Mouse (Mus musculus) heart, postnatal 4 days (tissue): ENCODE data around the gene Ptges3l. TPM values are rescaled to one million over a fixed set of nuclear protein-coding genes. Genes with fewer than 3 reads are reported as not detected.
"Not testable (repeated sequence)": the region's sequence is repeated elsewhere in the genome, so short reads cannot be mapped to it uniquely, and the experiment has no call there.

ENCODE experiments used
- DNase-seq: peaks from one replicate; pipeline ENCODE4 v3.0.0; 2021
- total RNA-seq, 2 experiments: library from RNA; stranded (reverse); gene quantifications; 2 replicates each; pipeline ENCODE4 v1.2.3; 2021

The Ptges3l gene
- total RNA-seq, 2 experiments from 2014 or later = 50.6 to 52.8 TPM

DNA sequence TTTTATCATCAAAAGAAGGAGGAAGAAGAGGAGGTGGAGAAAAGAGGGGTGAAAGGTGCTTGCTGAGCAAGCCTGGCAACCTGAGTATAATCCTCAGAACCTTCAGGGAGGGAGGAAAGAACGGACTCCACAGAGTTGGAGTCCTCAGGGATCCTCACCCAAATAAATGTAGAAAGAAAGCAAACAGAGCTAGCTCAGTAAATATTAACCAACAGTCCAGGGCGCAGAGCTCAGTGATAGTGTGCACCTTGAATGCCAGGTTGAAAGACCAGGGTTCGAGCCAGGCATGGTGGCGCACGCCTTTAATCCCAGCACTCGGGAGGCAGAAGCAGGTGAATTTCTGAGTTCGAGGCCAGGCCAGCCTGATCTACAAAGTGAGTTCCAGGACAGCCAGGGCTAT is 30.5 kb upstream of the Ptges3l start:
- DNase-seq = no peak

DNA sequence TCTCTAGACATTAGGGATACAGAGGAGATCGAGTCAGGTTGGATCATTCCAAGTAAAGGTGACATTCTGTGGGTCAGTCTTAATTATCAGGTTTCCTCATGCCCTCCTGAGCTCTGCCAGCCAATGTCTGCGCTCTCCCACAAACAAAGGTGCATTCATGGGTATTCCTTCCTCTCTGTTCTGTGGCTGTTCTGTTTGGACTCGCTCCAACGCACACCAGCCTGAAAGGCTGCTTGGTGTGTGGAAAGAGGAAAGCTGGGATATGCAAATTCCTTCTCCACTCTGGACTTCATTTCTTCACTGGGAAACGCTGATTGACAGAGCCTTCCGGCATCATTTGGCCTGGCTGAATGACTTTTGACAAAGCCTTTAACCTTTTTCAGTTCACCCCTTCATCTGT is 29.6 kb upstream of the Ptges3l start:
- no peak for DNase-seq

DNA sequence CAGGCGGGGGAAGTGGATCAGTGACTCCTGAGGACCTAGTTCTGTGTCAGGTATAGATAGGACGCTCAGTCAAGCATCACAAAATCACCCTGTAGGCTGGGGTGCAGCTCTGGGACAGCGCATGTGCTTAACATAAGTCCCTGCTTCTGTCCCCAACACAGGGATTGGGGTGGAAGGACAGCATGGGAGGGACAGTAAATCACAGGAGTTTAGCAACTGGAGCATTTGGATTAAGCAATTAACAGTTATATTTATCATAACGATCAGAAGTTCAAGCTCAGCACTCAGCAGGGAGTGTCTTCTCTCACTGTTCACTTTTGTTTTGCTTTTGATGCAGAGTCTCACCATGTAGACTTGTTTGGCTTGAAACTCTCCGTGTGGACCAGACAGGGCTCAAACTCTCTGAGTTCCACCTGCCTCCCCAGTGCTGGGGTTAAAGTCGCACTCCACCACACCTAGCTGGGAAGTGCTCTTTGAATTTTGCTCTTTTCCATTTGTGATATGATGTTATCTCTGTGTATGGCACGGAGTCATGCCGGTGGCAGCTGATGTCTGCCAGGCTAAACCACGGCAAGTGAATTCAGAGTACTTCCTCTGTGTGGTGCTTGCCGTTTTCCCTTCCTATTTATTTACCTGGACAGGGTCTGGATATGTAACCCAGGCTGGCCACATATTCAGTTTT is 27.1 kb upstream of the Ptges3l start:
- no peak for DNase-seq

DNA sequence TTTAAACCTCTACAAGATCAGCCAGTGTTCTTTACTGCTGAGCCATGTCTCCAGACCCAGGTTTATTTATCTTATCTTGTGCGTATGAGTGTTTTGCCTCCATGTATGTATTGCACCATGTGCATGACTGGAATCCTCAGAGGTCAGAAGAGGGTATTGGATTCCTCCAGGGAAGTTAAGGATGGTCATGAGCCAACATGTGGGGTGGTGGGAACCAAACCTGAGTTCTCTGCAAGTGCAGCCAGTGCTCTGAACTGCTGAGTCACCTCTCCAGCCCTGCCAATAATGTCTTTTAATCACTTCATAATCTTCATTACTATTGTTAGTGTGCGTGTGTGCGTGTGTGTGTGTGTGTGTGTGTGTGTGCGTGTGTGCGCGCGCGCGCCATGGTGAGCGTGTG is 26.4 kb upstream of the Ptges3l start:
- DNase-seq = no peak

DNA sequence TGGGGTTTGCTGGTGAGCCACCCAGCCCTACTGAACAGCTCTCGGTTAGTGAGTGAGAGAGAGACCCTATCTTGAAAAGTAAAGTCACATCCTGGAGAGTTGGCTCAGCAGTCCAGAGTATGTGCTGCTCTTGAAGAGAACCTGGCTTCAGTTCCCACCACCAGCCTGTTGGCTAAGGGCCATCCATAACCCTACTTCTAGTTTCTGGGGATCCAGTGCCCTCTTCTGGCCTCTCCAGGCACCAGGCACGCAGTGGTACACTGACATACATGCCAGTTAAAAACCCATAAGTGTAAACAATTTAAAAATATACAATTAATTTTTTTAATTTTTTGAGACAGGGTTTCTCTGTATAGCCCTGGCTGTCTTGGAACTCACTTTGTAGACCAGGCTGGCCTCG is 25.3 kb upstream of the Ptges3l start:
- no peak for DNase-seq

DNA sequence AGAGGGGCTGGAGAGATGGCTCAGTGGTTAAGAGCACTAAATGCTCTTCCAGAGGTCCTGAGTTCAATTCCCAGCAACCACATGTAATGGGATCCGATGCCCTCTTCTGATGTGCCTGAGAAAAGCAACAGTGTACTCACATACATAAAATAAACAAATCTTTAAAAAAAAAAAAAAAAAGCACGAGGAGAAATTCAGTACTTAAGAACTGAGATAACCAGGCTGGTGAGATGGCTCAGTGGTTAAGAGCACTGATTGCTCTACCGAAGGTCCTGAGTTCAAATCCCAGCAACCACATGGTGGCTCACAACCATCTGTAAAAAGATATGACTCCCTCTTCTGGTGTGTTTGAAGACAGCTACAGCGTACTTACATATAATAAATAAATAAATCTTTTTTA is 24.5 kb upstream of the Ptges3l start:
- not testable (repeated sequence) for DNase-seq

DNA sequence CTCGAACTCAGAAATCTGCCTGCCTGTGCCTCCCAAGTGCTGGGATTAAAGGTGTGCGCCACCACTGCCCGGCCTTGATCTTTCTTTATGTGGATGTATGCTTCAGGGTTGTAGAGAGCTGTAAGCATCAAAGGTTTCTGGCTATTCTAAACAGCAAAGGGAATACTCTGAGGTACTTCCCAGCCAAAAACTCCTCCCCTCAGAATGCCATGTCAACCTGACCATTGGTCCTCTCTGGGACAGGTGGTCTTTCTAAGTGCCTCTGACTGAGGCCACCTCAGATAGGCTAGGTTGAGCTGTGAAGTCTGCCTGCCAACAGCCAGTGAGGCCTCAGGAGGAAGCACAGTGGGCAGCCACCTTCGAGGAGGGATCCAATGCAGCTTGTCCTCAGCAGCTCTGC is 23.8 kb upstream of the Ptges3l start:
- DNase-seq = no peak

DNA sequence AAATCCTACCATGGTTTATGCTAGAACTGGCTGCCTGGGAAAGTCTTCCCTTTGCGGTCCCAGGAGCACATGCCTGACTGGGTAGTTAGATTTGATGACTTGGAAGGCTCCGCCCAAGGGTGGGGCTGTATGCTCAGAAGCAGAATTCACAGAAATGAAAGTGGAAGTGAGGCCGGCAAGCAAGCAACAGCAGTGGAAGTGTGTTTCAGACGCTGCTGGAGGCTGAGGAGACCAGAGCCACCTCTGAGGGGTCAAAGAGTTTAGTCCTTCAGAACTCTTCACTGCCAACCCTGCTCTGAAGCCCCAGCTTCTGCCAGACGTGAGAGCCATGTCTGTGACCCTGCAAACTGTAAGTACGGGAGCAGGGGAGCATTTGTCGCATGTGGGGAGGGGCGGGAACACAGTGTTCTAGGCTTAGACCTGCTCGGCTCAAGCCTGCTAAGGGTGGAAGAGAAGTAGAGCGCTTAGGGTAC is 23.2 kb upstream of the Ptges3l start, which contains the start of gene Ifi35:
Gene Ifi35 (plus strand): TSS at position 134 of the 473 bp plus-strand sequence.
- peak; percentile 73 for DNase-seq

DNA sequence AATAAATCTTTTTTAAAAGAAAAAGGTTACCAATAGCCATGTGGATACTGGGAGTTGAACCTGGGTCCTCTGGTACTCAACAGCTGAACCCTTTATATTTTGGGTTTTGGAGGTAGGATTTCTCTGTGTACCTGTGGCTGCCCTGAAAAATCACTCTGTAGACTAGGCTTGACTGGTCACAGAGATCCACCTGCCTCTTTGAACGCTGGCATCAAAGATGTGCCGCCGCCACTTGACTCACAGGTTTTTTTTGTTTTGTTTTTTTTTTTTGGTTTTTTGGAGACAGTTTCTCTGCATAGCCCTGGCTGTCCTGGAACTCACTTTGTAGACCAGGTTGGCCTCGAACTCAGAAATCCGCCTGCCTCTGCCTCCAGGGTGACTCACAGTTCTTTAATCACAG is 22.7 kb upstream of the Ptges3l start:
- DNase-seq = no peak

DNA sequence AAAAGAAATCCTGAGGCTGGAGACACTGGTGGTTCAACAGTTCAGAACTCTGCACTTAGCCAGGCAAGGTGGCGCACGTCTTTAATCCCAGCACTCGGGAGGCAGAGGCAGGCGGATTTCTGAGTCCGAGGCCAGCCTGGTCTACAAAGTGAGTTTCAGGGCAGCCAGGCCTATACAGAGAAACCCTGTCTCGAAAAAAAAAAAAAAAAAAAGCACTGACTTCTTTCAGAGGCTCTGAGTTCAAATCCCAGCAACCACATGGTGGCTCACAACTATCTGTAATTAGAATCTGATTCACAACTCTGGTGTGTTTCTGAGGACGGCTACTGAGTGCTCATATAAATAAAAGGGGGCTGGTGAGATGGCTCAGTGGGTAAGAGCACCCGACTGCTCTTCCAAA is 21.7 kb upstream of the Ptges3l start:
- DNase-seq = not testable (repeated sequence)

DNA sequence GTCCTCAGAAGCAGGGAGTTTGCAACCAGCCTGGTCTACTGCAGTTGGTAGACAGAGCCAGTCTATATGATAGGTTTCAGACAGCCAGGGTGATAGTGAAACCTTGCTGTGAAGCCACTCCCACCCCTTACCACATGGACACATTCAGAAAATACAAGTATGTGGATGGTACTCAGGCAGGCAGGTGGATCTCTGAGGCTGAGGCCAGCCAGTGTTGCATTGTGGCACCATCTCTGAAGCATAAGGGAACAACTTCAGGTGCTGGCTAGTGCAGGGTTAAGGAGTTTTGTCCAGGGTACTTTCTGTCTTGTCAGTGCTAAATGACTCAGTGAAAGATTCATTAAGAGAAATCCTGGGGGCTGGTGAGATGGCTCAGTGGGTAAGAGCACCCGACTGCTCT is 21.2 kb upstream of the Ptges3l start:
- no peak for DNase-seq

DNA sequence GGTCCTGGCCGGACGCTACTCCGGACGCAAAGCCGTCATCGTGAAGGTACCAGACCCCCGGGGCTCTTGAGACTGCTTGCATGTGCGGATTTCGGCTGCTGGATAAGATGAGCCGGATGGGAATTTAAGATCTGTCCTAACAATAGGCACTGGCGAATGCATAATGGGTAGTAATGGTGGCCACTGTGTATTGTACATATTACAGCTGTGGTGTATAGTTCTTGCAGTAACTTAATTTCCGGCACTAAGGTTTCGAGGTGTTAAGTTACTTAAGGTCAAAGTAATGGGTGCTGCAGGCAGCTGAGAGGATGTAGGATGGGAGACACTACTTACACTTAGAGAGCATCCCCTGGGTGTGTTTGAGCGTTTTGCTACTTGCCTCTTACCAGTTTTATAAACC is 17.6 kb upstream of the Ptges3l start:
- DNase-seq = no peak

DNA sequence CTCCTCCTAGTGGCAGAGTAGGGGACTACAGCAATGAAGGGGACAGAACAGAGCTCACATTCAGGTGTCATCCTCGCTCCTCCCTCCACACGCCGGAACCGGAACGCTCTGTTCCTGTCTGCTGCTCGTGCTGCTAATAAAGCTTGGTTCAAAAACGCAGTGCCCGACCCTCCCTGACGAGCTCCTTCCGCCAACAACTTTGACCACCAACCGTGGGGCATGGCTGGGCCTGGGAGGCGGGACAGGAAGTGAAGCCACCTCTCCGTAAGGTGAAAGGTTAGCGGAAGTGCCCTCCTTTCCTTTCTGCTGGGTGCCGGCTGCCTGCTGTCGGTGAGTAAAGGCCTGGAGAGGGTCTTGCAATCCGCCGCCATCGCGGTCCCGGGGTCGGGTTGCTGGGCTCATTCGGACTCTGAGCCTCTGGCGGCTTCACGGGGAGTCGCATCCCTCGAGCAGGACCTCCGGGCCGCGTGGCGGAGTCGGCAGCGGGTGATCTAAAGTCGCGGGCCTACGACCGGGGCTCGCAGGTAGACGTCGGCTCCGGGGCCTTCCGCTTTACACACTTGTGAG is 17.1 kb upstream of the Ptges3l start, which contains the start of gene Rpl27:
Gene Rpl27 (plus strand): TSS at position 172 of the 567 bp plus-strand sequence.
- peak; percentile 96 for DNase-seq

DNA sequence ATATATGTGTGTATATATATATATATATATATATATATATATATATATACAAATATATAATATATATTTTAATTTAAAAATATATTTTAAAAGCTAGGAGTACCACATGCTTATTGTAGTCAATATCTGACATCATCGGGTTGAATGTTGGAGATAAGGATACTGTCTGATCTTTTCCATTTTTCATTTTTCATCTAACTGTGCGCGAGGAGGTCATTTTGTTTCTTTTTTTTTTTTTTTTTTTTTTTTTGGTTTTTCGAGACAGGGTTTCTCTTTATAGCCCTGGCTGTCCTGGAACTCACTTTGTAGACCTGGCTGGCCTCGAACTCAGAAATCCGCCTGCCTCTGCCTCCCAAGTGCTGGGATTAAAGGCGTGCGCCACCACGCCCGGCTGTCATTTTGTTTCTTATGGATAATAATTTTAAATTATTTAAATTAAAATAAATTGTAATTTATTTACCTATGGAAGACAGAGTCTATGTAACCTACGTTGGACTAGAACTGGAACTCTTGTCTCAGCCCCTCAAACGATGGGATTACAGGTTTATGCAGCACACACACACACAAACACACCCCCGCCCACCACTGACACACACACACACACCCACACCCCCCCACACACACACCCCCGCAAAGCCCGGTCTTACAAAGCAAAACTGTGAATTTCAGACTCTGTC is 16.5 kb upstream of the Ptges3l start:
- not testable (repeated sequence) for DNase-seq

DNA sequence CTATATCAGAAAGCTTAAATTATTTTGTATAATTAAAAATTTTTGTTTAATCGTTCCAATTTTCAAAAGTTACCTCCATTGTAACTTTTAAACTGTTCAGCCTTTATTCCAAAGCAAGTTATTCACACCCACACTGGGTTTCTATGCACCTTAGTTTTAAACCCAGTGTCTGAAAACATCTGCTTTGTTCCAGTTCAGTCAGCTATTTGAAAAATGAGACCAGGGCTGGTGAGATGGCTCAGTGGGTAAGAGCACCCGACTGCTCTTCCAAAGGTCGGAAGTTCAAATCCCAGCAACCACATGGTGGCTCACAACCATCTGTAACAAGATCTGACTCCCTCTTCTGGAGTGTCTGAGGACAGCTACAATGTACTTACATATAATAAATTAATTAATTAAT is 12.9 kb upstream of the Ptges3l start:
- not testable (repeated sequence) for DNase-seq

DNA sequence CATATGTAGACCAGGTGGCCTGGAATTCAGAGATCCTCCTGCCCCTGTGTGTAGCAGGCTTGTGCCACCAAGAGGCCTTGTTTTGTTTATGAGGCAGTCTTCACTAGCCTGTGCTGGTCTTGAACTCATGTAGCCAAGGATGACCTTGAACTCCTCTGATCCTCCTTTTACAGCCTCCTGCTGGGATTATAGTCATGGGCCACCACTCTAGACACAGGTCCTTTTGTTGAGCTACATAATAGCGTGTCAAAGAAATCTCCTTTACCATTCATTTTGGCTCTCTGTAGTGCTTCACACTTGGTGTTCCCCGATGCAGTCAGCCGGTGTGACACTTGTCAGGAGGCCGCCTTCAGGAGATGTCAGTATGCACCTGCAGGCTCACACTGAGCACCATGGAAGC is 11.8 kb upstream of the Ptges3l start:
- DNase-seq = no peak

DNA sequence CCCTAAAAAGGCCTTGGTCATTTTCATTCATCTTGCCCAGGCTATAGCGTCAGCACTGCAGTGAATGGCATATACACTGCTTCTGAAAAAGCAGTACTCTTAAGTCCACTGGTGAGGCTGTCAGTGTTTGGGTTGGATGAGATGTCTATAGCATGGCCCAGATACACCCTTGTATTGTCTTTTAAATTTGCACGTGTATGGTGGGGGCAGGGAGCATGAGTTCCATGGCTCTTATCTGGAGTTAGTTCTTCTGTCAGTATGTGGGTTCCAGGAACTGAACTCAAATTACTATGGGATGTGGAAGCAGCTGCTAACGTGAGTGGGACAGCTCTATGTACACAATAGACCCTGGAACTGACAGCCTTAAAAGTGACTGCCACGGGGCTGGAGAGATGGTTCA is 10.7 kb upstream of the Ptges3l start:
- DNase-seq = no peak

DNA sequence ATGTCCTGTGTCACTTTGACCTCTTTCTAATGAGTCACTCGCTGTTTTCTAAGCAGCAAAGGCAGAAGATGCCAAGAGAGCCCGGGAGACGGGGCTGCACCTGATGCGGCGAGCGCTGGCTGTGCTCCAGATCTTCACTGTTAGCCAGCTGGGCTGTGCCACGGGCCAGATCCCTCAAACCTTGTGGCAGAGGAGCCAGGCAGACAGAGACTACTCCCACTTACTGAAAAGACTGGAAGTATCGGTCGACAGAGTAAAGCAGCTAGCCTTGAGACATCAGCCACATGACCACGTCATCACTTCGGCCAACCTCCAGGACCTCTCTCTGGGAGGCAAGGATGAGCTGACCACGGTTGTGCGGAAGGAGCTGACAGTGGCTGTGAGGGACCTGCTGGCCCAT is 8.3 kb upstream of the Ptges3l start:
- DNase-seq = no peak

DNA sequence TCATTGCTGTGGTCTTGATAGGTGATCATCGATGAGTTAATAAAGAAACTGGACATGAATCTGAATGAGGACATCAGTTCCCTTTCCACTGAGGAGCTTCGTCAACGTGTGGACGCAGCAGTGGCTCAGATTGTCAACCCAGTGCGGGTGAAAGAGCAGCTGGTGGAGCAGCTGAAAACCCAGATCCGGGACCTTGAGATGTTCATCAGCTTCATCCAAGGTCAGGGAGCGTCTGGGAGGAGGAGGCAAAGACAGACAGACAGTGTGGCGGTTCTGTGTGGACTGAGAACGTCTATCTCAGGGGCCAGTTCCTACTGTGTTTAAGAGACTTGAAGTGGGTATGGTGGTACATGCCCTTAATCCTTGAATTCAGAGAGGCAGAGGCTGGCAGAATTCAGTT is 6.2 kb upstream of the Ptges3l start:
- DNase-seq = no peak

DNA sequence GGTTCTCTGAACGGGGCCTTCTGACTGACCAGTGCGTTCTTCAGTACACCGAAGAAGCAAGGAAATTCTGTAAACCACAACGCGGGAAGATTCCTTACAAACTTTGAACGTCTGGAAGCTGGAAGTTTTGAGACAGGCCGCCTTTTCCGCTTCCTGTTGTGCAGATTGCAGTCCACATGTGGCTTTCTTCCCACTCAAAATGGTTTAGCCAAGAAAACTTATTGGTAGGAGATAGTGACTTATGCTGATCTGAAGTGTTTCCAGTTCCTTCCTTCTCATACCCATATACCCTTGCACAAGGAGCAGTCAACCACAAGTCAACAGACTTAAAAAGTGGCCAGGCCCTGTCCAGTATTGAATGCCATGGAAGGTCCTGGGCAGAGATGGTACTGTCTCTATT is 1.0 kb upstream of the Ptges3l start:
- no peak for DNase-seq

DNA sequence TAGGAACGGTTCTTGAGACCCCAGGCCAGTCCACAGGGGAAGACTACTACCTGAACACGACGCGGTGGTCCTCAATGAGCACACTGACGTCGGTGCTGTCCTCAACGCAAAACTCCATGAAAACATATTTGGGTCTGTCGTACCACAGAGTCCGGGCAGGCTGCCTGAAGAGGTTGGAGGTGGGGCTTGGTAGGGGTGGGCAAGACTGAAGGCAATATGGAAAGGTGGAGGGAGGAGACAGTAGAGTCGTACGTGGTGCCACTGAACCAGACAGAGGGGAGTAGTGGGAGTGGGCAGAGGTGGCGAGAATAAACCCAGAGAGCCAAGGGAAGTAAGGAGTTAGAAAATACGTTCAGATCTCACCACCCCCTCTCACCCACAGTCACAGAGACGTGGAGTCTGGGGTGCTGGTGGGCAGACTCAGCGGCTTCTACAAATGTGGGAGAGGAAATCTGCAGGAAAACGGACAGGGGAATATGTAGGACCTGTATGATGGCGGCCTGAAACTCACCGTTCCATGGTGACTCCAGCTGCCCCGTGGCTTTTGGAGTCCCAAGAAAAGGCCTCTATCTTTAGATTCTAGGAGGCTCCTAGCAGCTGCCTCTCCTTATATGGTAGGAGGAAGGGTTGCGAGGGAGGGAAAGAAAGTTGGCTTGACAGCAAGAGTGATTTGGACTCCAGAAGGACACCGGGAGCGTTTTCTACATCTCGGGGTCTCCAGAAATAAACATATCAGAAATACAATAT is 855 bp downstream of the Ptges3l start, which contains the start of gene Gm27029:
Gene Gm27029 (minus strand): TSS at position 692 of the 747 bp plus-strand sequence.
- peak; percentile 65 for DNase-seq

DNA sequence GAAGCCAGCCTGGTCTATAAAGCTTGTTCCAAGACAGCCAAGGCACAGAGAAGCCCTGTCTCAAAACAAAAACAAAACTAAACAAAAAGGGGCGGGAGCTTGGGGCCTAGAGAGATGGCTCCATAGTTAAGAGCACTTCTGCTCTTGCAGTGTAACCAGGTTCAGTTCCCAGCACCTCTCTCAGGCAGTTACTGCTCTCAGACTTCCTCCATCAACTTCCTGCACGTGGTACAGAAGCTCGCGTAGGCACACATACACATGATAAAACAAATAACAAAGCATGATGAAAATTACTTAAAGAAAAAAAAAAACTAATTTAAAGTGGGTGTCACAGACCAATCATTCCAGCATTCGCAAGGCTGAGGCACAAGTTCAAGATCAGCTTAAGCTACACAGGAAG is 5.0 kb downstream of the Ptges3l start:
- no peak for DNase-seq

DNA sequence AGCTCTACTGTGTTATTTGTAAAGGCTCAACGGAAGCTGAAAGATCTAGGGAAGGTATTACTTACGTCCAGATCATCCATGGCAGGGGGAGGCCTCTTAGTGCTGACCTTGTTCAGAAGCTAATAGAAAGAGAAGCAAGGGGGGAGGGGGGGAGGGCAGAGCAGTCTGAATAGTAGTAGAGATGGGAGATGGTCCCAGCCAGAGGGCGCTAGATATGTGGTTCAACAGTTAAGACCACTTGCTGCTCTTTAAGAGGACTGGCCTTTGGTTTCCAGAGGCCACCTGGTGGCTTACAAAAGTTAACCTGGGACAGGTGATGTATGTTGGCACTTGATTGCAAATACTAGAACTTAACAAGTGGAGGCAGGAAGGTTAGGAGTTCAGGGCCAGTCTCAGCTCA is 5.5 kb downstream of the Ptges3l start:
- DNase-seq = no peak
